Mouse (Mus musculus) C2C12 (cell line): Measurements from ENCODE around the gene Rubcnl.

ENCODE experiments used
- CEBPB ChIP-seq: IDR thresholded peaks from one replicate; pipeline ENCODE4 v1.6.1; 2011; ENCODE audit warnings: low read depth, mild to moderate bottlenecking, control low read depth, moderate library complexity
- CTCF ChIP-seq: IDR thresholded peaks from one replicate; pipeline ENCODE4 v1.5.1; 2011; ENCODE audit not compliant: control insufficient read depth, insufficient read depth, insufficient read length
- MAX ChIP-seq: IDR thresholded peaks from one replicate; pipeline ENCODE4 v1.6.1; 2011; ENCODE audit warnings: mild to moderate bottlenecking, control low read depth
- MYOD1 ChIP-seq: IDR thresholded peaks from one replicate; pipeline ENCODE4 v1.6.1; 2011; ENCODE audit warnings: low read depth; ENCODE audit not compliant: control insufficient read depth, insufficient read length

GRCm38 (mm10) chr14:74974136-74974651, 41.6 kb upstream of the Rubcnl start:
- no peak for TF ChIP-seq MYOD1
- no peak for TF ChIP-seq CTCF
- no peak for TF ChIP-seq MAX
- TF ChIP-seq CEBPB, result no peak
